13 mouse cellular contexts compared by ENCODE assay signal in the genomic region with DNA sequence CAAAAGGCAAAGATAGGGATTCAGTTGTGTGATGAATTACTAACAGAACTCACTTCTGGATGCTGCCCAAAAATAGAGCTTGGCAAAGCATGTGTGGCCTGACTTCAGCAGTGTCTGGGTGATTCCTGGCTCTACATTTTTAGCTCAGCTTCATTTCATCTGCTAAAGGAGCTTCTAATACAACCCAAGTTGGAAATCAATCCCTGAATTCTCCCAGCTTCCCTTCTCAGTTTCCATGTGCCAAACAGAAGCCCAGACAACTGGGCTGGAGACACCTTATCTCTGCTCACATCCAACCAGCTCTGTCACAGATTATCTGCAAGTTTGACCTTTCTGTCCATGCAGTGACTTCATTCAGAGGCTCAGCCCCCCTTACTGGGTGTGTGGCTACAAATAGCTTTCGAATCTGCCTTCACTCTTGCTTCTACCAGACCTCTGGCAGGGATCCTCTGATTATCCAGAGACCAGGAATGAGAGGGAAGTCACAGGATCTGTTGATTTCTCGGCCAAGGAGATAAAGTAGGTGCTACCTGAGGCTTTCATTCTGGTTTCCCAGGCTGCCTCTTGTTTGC. TPM values are rescaled to one million over a fixed set of nuclear protein-coding genes. Genes with fewer than 3 reads are reported as not detected.
A peak's percentile ranks its signal among the peaks of the same experiment; 100 is the strongest.
DNase-seq lines count a peak whose midpoint lies in the region; ATAC-seq lines count a peak whose summit lies in the region.
"Had no signal": no experiment of that assay in that cellular context is flagged by ENCODE, and none has a peak within 500 bp of the region (broad histone marks: within the 10 kb centered on the region; RNA-seq: fewer than 3 reads in every experiment).

No protein-coding gene starts in this region.

- H3K36me3 ChIP-seq in heart, embryonic 14.5 days (ENCODE audit: control insufficient read depth, insufficient read depth, low read length), result no peaks in the 10 kb centered on the region
- no peaks in the 10 kb centered on the region for H3K36me3 ChIP-seq in hindbrain, embryonic 10.5 days
- H3K36me3 ChIP-seq: hindbrain, embryonic 12.5 days; stomach, embryonic 15.5 days had no signal

- peak overlapping the region; percentile 17; the same call in 1 of the 2 replicates for H3K4me2 ChIP-seq in heart, embryonic 14.5 days (ENCODE audit: low read length)
- H3K4me2 ChIP-seq: hindbrain, embryonic 12.5 days; stomach, embryonic 15.5 days had no signal

- peak; percentile 51 to 62 for DNase-seq in cerebellum, postnatal 14 days
- DNase-seq in brain, adult 2 months (ENCODE audit: low read depth, low spot score), result peak; percentile 60
- peak; percentile 13 for DNase-seq in lung, postnatal 14 days
- no peak for DNase-seq in kidney, adult 18-20 months
- DNase-seq in hindbrain, embryonic 10.5 days (ENCODE audit: low spot score), result no peak
- no peak for DNase-seq in thymus, postnatal 14 days
- DNase-seq: cerebellum, adult 11 months had no signal

- H3K9ac ChIP-seq in heart, embryonic 14.5 days (ENCODE audit: low read length), result peak overlapping the region; percentile 4; the same call in 1 of the 2 replicates
- H3K9ac ChIP-seq: hindbrain, embryonic 12.5 days; stomach, embryonic 15.5 days had no signal

- no peak overlapping the region for H3K4me3 ChIP-seq in heart, embryonic 14.5 days (ENCODE audit: control insufficient read depth in 1 of 2, insufficient read depth in 1 of 2, low read depth in 1 of 2, low read length in 2 of 2)
- H3K4me3 ChIP-seq in hindbrain, embryonic 10.5 days, result no peak overlapping the region
- H3K4me3 ChIP-seq: hindbrain, embryonic 12.5 days; stomach, embryonic 15.5 days had no signal

- peak overlapping the region; percentile 92 to 96 for H3K27ac ChIP-seq in heart, embryonic 14.5 days (replicated peaks in 1 of 2; ENCODE audit: control insufficient read depth in 1 of 2, insufficient read depth in 1 of 2, low read depth in 2 of 2, low read length in 2 of 2)
- no peak overlapping the region for H3K27ac ChIP-seq in hindbrain, embryonic 10.5 days
- H3K27ac ChIP-seq: hindbrain, embryonic 12.5 days; stomach, embryonic 15.5 days had no signal

- no peaks in the 10 kb centered on the region for H3K27me3 ChIP-seq in heart, embryonic 14.5 days (ENCODE audit: control insufficient read depth, insufficient read depth, low read length)
- no peaks in the 10 kb centered on the region for H3K27me3 ChIP-seq in hindbrain, embryonic 10.5 days (ENCODE audit: insufficient read depth, poor library complexity, severe bottlenecking)
- H3K27me3 ChIP-seq: hindbrain, embryonic 12.5 days; stomach, embryonic 15.5 days had no signal

- ATAC-seq in cerebellum, adult (ENCODE audit: insufficient number of reproducible peaks, low FRiP score, low TSS enrichment), result no peak
- peak; percentile 88 for ATAC-seq in heart, embryonic 14.5 days (ENCODE audit: insufficient number of reproducible peaks, insufficient read depth, low FRiP score, low read depth)
- ATAC-seq: midbrain, embryonic 16.5 days had no signal

- peaks cover 16 to 38% of the 10 kb centered on the region in 2 experiments for H3K4me1 ChIP-seq in heart, embryonic 14.5 days (ENCODE audit: control insufficient read depth in 2 of 2, insufficient read depth in 2 of 2, low read length in 2 of 2)
- no peaks in the 10 kb centered on the region for H3K4me1 ChIP-seq in hindbrain, embryonic 10.5 days (replicated peaks)
- H3K4me1 ChIP-seq: hindbrain, embryonic 12.5 days; stomach, embryonic 15.5 days had no signal

- H3K9me3 ChIP-seq in heart, embryonic 14.5 days (ENCODE audit: control insufficient read depth, low read length), result no peaks in the 10 kb centered on the region
- H3K9me3 ChIP-seq in hindbrain, embryonic 10.5 days, result no peaks in the 10 kb centered on the region
- H3K9me3 ChIP-seq: hindbrain, embryonic 12.5 days; stomach, embryonic 15.5 days had no signal

- 8% methylated on average over 2 of the region's 2 CpGs for WGBS in heart, embryonic 14.5 days
- 60% methylated on average over 2 of the region's 2 CpGs for WGBS in hindbrain, embryonic 10.5 days

RNA-seq across cellular contexts. Expression of gene Ppp1r14c, which starts 28.4 kb away (rescaled TPM):
- polyA plus RNA-seq in heart, embryonic 14.5 days (2014; fragmentation: Nextera tagmentation; extraction: Ambion mirVana), result 315 and 320 TPM in 2 replicates
- polyA plus RNA-seq in hindbrain, embryonic 10.5 days (2016; fragmentation: Nextera tagmentation; extraction: Ambion mirVana), result 3.5 and 6.0 TPM in 2 replicates
- polyA plus RNA-seq: liver, adult 2 months had no signal

Comparison
In these comparisons a context has a peak if more than half of its experiments do, and no peak if none do; other contexts are left out.
1. DNase-seq: peak in cerebellum, postnatal 14 days (2 of 2), brain, adult 2 months (single experiment) and lung, postnatal 14 days (single experiment); none in kidney, adult 18-20 months (single experiment), hindbrain, embryonic 10.5 days (single experiment) and thymus, postnatal 14 days (single experiment).
2. RNA of gene Ppp1r14c, which starts 28.4 kb away (polyA plus RNA-seq): 315 to 320 TPM in heart, embryonic 14.5 days; 3.5 to 6.0 TPM in hindbrain, embryonic 10.5 days; every median in the first group is over 10 times any median in the second.